Comparison of ENCODE assay signal across 10 mouse cellular contexts in the genomic region with DNA sequence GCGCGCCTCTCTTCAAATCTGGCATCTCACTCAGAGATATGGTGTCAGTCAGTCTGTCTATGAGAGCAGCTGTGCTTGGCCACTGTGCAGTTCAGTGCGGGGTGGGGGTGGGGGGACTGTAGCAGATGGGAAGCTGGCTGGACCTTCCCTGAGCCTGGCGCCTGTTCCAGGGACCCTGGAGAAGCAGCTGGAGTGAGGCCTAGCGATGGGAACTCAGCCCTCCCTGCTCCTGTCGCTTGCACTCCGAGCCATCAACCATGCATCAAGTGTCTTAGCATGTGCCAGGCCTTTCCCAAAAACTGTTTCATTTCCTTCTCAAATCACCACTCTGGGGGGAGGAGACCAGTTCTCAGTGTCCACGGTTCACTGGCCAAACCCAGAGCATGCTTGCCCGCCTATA. TPM values are rescaled to one million over a fixed set of nuclear protein-coding genes. Genes with fewer than 3 reads are reported as not detected.
A peak's percentile ranks its signal among the peaks of the same experiment; 100 is the strongest.
DNase-seq lines count a peak whose midpoint lies in the region; ATAC-seq and TF ChIP-seq lines count a peak whose summit lies in the region.
"Had no signal": no experiment of that assay in that cellular context is flagged by ENCODE, and none has a peak within 500 bp of the region (broad histone marks: within the 10 kb centered on the region; RNA-seq: fewer than 3 reads in every experiment).

No protein-coding gene starts in this region.

- H3K9ac ChIP-seq in liver, postnatal 0 days (replicated peaks): no peak overlapping the region
- no peak overlapping the region for H3K9ac ChIP-seq in liver, embryonic 12.5 days

- no peaks in the 10 kb centered on the region for H3K9me3 ChIP-seq in liver, postnatal 0 days (ENCODE audit: low read length)
- H3K9me3 ChIP-seq in liver, embryonic 12.5 days (replicated peaks): no peaks in the 10 kb centered on the region

- TF ChIP-seq CTCF in liver, postnatal 0 days (IDR thresholded peaks at IDR 0.05; ENCODE audit: low read depth): no peak

- intact Hi-C loops in heart, postnatal 14 days (cut with DNase I): no loop called here

- no peak overlapping the region for H3K4me2 ChIP-seq in liver, postnatal 0 days (ENCODE audit: low read depth, low read length)
- H3K4me2 ChIP-seq in liver, embryonic 12.5 days: no peak overlapping the region
- H3K4me2 ChIP-seq: liver, embryonic 11.5 days had no signal

- no peaks in the 10 kb centered on the region for H3K27me3 ChIP-seq in liver, postnatal 0 days (ENCODE audit: insufficient read depth, low read length)
- H3K27me3 ChIP-seq in liver, embryonic 12.5 days (replicated peaks): peaks cover 50% of the 10 kb centered on the region

- H3K36me3 ChIP-seq in liver, postnatal 0 days (replicated peaks; ENCODE audit: insufficient read depth, low read length): no peaks in the 10 kb centered on the region
- H3K36me3 ChIP-seq in liver, embryonic 12.5 days: no peaks in the 10 kb centered on the region

- WGBS in liver, postnatal 0 days (ENCODE audit: insufficient replicate concordance): 80% methylated on average over 9 of the region's 9 CpGs
- WGBS in liver, embryonic 12.5 days (ENCODE audit: insufficient replicate concordance): 70% methylated on average over 9 of the region's 9 CpGs

- H3K27ac ChIP-seq in liver, postnatal 0 days (ENCODE audit: low read depth): no peak overlapping the region
- no peak overlapping the region for H3K27ac ChIP-seq in liver, embryonic 12.5 days

- TF ChIP-seq EP300 in liver, postnatal 0 days (IDR thresholded peaks at IDR 0.05; ENCODE audit: low read depth): no peak

- H3K4me3 ChIP-seq in liver, postnatal 0 days (ENCODE audit: low read depth, low read length): no peak overlapping the region
- no peak overlapping the region for H3K4me3 ChIP-seq in liver, embryonic 12.5 days

- peak; percentile 11 for DNase-seq in liver, postnatal 0 days
- peak; percentile 64 to 82 for DNase-seq in gastrocnemius, postnatal 4 days (ENCODE audit: low spot score in 2 of 2)
- peak; percentile 70 to 74 for DNase-seq in heart, postnatal 14 days
- DNase-seq in lung, postnatal 10 days: peak; percentile 70
- no peak for DNase-seq in embryo, embryonic 11 days
- DNase-seq in cerebellum, postnatal 36 days: no peak
- DNase-seq: adrenal gland, postnatal 36 days; spleen, adult 18-20 months had no signal

- ATAC-seq in liver, postnatal 0 days: no peak
- ATAC-seq in liver, embryonic 12.5 days: no peak

- H3K4me1 ChIP-seq in liver, postnatal 0 days (ENCODE audit: insufficient read depth): no peaks in the 10 kb centered on the region
- peaks cover 4% of the 10 kb centered on the region for H3K4me1 ChIP-seq in liver, embryonic 12.5 days

RNA-seq across cellular contexts. Expression of gene Rps6kl1, which starts 5.4 kb away (rescaled TPM):
- polyA plus RNA-seq in liver, postnatal 0 days (2015; fragmentation: Nextera tagmentation; extraction: Ambion mirVana): 0.39 and 0.61 TPM in 2 replicates
- 0.57 and 0.60 TPM in 2 replicates for polyA plus RNA-seq in liver, embryonic 12.5 days (2016; fragmentation: Nextera tagmentation; extraction: Ambion mirVana)
- total RNA-seq in gastrocnemius, postnatal 4 days (2021): under 1 TPM; 0.47 to 0.49 TPM
- total RNA-seq in heart, postnatal 14 days (2021): 1 to 10 TPM; 4.3 to 4.8 TPM

RNA-seq across cellular contexts. Expression of gene Pgf, which starts 32.0 kb away (rescaled TPM):
- 0.36 and 0.45 TPM in 2 replicates for polyA plus RNA-seq in liver, postnatal 0 days (2015; fragmentation: Nextera tagmentation; extraction: Ambion mirVana)
- polyA plus RNA-seq in liver, embryonic 12.5 days (2016; fragmentation: Nextera tagmentation; extraction: Ambion mirVana): 0.97 and 1.6 TPM in 2 replicates
- 1 to 10 TPM; 5.6 to 6.4 TPM for total RNA-seq in gastrocnemius, postnatal 4 days (2021)
- total RNA-seq in heart, postnatal 14 days (2021): 1 to 10 TPM; 3.5 to 4.6 TPM

RNA-seq across cellular contexts. Expression of gene Dlst, which starts 35.0 kb away (rescaled TPM):
- 68.3 and 76.4 TPM in 2 replicates for polyA plus RNA-seq in liver, postnatal 0 days (2015; fragmentation: Nextera tagmentation; extraction: Ambion mirVana)
- 99.5 and 104 TPM in 2 replicates for polyA plus RNA-seq in liver, embryonic 12.5 days (2016; fragmentation: Nextera tagmentation; extraction: Ambion mirVana)
- 100 to 1,000 TPM; 248 to 258 TPM for total RNA-seq in gastrocnemius, postnatal 4 days (2021)
- total RNA-seq in heart, postnatal 14 days (2021): 100 to 1,000 TPM; 713 to 718 TPM

RNA-seq across cellular contexts. Expression of gene Prox2, which starts 35.1 kb away (rescaled TPM):
- 2.3 and 2.8 TPM in 2 replicates for polyA plus RNA-seq in liver, postnatal 0 days (2015; fragmentation: Nextera tagmentation; extraction: Ambion mirVana)
- 3.9 and 4.1 TPM in 2 replicates for polyA plus RNA-seq in liver, embryonic 12.5 days (2016; fragmentation: Nextera tagmentation; extraction: Ambion mirVana)
- 1 to 10 TPM; 3.2 to 4.7 TPM for total RNA-seq in gastrocnemius, postnatal 4 days (2021)
- 1 to 10 TPM; 1.1 to 2.7 TPM for total RNA-seq in heart, postnatal 14 days (2021)

Comparison
In these comparisons a context has a peak if more than half of its experiments do, and no peak if none do; other contexts are left out.
1. DNase-seq: peak in liver, postnatal 0 days (single experiment), gastrocnemius, postnatal 4 days (2 of 2), heart, postnatal 14 days (2 of 2) and lung, postnatal 10 days (single experiment); none in embryo, embryonic 11 days (single experiment) and cerebellum, postnatal 36 days (0 of 2).